Mouse (Mus musculus) liver, embryonic 15.5 days (tissue): Measurements from ENCODE around the gene Mllt6. TPM values are rescaled to one million over a fixed set of nuclear protein-coding genes. Genes with fewer than 3 reads are reported as not detected.
A peak's percentile ranks its signal among the peaks of the same experiment; 100 is the strongest.

Source experiments
- ATAC-seq: fragments of 200-750 bp; cut with Nextera tagmentation; 2 replicates; pipeline ENCODE4 v1.8.0; 2017; ENCODE audit warnings: moderate number of reproducible peaks, mild to moderate bottlenecking, moderate library complexity; ENCODE audit not compliant: insufficient read depth
- H3K27ac ChIP-seq: fragments of 300-500 bp; sonication (generic); replicated peaks from 2 replicates; pipeline ENCODE4 v1.5.1; 2015; ENCODE audit warnings: mild to moderate bottlenecking, inconsistent platforms
- H3K27me3 ChIP-seq: fragments of 300-500 bp; sonication (generic); 2 replicates; pipeline ENCODE4 v1.6.1; 2015; ENCODE audit warnings: mild to moderate bottlenecking, inconsistent platforms
- H3K36me3 ChIP-seq: fragments of 300-500 bp; sonication (generic); replicated peaks from 2 replicates; pipeline ENCODE4 v1.6.1; 2015; ENCODE audit warnings: moderate library complexity, mild to moderate bottlenecking, inconsistent platforms
- H3K4me1 ChIP-seq: fragments of 300-500 bp; sonication (generic); replicated peaks from 2 replicates; pipeline ENCODE4 v1.6.1; 2015; ENCODE audit warnings: inconsistent platforms
- H3K4me2 ChIP-seq: fragments of 300-500 bp; sonication (generic); 2 replicates; pipeline ENCODE4 v1.6.1; 2015; ENCODE audit warnings: moderate library complexity, mild to moderate bottlenecking, inconsistent platforms
- H3K4me3 ChIP-seq: fragments of 300-500 bp; sonication (generic); replicated peaks from 2 replicates; pipeline ENCODE4 v1.5.1; 2015; ENCODE audit warnings: mild to moderate bottlenecking, inconsistent platforms
- H3K9ac ChIP-seq: fragments of 300-500 bp; sonication (generic); 2 replicates; pipeline ENCODE4 v1.6.1; 2015; ENCODE audit warnings: moderate library complexity, mild to moderate bottlenecking, inconsistent platforms
- H3K9me3 ChIP-seq: fragments of 300-500 bp; sonication (generic); replicated peaks from 2 replicates; pipeline ENCODE4 v1.6.1; 2016; ENCODE audit warnings: inconsistent platforms
- WGBS: fragments of 180-500 bp; shearing (Covaris S2); methylation state at CpG from one replicate; pipeline ENCODE4 v1.1.7; 2015; ENCODE audit warnings: mixed read lengths; ENCODE audit not compliant: insufficient replicate concordance; 5-methylcytosine and 5-hydroxymethylcytosine counted together
- polyA plus RNA-seq: library from polyadenylated mRNA; unstranded; fragments of >200 nt; fragmentation: Nextera tagmentation; extraction: Ambion mirVana; gene quantifications from 2 replicates; pipeline ENCODE4 v1.2.1, GENCODE M21; 2015

Mllt6 gene
- polyA plus RNA-seq, 1 experiment from 2014 or later, result 0.20 TPM

DNA sequence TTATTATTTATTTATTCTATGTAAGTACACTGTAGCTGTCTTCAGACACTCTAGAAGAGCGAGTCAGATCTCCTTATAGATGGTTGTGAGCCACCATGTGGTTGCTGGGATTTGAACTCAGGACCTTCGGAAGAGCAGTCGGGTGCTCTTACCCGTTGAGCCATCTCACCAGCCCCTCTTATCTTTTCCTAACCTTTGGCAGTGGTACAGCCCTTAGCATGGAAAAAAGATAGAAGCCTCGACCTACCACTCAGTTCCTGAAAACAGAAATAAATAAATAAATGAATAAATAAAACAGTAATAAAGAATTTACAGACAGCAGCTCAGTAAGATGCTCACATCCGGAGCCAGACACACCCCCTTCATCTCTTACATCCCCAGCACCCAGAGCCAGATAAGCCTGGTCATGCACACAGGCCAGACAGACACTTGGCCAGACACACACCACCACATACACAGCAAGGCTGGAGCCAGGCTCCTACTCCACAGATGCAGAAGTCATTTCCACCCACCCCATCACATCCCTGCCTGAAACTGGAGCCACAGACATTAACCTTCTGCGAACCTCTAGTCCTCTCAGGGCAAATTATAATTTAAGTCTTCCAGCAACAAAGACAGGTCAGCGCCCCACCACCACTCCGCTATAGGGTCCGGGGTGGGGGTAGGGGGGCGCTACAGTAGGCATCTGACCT lies 34.1 kb downstream of the Mllt6 start:
- H3K9ac ChIP-seq, result no peak overlapping the region
- no peak overlapping the region for H3K4me3 ChIP-seq
- H3K4me1 ChIP-seq, result peaks cover 66% of the 10 kb centered on the region

DNA sequence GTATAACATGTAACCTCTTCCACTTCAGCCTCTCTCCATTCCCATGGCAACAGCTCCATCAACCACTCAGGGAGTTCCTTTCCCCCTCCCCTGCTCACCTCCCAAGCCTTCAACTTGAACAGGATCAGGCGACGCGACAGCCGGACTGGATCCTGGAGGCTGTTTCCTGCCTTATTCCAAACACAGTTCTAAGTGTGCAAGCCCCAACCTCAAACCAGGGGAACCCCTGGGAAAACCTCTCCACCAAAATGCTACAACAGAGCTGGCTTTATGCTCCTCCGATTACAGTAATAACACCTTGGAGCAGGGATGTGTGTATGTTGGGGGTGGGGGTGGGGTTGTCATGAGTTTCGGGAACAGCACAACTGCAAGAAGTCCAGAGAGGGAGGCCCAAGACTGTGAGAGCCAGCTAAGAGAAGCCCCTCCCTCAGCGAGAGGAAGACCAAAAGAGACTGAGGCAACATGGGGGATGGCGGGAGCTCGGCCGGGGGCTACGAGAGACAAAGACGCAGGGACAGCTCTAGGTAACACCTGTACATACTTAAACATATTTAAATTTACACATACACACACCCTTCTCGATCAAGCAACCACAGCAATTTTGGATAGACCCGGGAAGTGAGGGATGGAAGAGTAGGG lies 34.8 kb downstream of the Mllt6 start:
- ATAC-seq, result no peak
- WGBS, result 30% methylated on average over 14 of the region's 14 CpGs
- no peak overlapping the region for H3K27ac ChIP-seq

More for the DNA sequence above, 34.1 kb downstream of the Mllt6 start:
- no peaks in the 10 kb centered on the region for H3K9me3 ChIP-seq
- 55% methylated on average over 11 of the region's 11 CpGs for WGBS
- no peak overlapping the region for H3K27ac ChIP-seq
- peak overlapping the region; percentile 92; the same call in 1 of the 2 replicates for H3K4me2 ChIP-seq
- no peaks in the 10 kb centered on the region for H3K36me3 ChIP-seq
- peaks cover 60% of the 10 kb centered on the region for H3K27me3 ChIP-seq
- no peak for ATAC-seq

DNA sequence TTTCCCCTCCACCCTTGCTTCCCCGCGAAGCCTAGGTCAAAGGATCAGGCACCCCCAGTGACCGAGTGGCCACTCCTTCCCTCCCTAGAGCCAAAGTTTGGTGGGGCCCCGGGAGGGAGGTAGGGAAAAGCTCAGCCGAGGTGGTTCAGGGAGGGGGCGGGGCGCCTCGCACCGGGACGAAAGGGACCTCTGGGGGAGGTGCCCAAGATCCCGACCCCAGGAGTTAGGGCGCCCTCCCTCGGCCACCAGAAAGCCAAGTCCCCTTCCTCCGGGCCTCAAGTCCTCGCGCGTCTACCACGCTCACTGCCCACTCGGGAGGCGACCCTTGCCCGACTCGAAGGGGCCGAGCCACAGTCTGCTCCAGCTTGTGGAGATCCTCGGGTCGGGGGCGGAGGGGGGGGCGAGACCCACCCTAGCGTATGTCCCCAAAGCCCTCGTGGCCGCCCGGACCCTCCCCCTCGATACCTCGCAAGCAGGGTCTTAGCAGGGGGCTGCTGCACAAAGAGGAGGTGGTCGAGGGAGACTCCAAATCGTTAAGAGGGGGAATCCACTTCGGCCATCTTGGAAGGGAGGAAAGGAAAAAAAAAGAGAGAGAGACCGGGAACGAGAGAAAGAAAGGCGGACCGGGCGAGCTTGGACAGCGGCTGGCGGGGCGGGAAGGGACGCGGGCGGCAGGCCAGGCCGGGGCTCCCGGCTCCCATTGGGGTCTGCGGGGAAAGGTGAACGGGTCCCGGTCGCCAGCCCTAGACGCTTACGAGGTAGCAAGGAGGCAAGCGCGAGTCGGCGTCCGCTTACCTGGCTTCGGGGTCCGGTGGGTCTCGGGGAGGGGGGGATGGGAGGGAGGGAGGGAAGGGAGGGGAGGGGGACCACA lies 35.8 kb downstream of the Mllt6 start:
- Histone ChIP-seq H3K36me3 (no peaks in the 10 kb centered on the region), H3K9me3 (no peaks in the 10 kb centered on the region), H3K4me2 (peak overlapping the region; percentile 92), H3K27ac (peak overlapping the region; percentile 48; the same call in 1 of the 2 replicates), H3K4me1 (peaks cover 71% of the 10 kb centered on the region), H3K9ac (peak overlapping the region; percentile 52), H3K4me3 (peak overlapping the region; percentile 59), H3K27me3 (peaks cover 66% of the 10 kb centered on the region)
- under 1% methylated on average over 55 of the region's 63 CpGs for WGBS
- ATAC-seq, result no peak

More for the DNA sequence above, 34.8 kb downstream of the Mllt6 start:
- H3K9me3 ChIP-seq, result no peaks in the 10 kb centered on the region
- H3K27me3 ChIP-seq, result peaks cover 66% of the 10 kb centered on the region
- peaks cover 71% of the 10 kb centered on the region for H3K4me1 ChIP-seq
- H3K4me3 ChIP-seq, result peak overlapping the region; percentile 59
- no peaks in the 10 kb centered on the region for H3K36me3 ChIP-seq
- peak overlapping the region; percentile 52; the same call in 1 of the 2 replicates for H3K9ac ChIP-seq
- peak overlapping the region; percentile 92 for H3K4me2 ChIP-seq

GRCm38 (mm10) chr11:97699626-97700002 lies 36.4 kb downstream of the Mllt6 start:
- H3K36me3 ChIP-seq, result no peaks in the 10 kb centered on the region
- no peak for ATAC-seq
- peak overlapping the region; percentile 92 for H3K4me2 ChIP-seq
- H3K4me1 ChIP-seq, result peaks cover 73% of the 10 kb centered on the region
- peaks cover 66% of the 10 kb centered on the region for H3K27me3 ChIP-seq
- WGBS, result 0% methylated on average over 6 of the region's 9 CpGs
- H3K4me3 ChIP-seq, result peak overlapping the region; percentile 59
- no peaks in the 10 kb centered on the region for H3K9me3 ChIP-seq
- H3K27ac ChIP-seq, result peak overlapping the region; percentile 64
- peak overlapping the region; percentile 39; the same call in 1 of the 2 replicates for H3K9ac ChIP-seq

- no peaks in the 10 kb centered on the region for H3K9me3 ChIP-seq
- H3K27me3 ChIP-seq, result peaks cover 66% of the 10 kb centered on the region
- peak within 1 kb of the TSS; percentile 92 for H3K4me2 ChIP-seq
- H3K9ac ChIP-seq, result peak within 1 kb of the TSS; percentile 52; the same call in 1 of the 2 replicates
- peak within 1 kb of the TSS; percentile 64 for H3K27ac ChIP-seq
- under 1% methylated on average over 85 of the region's 85 CpGs for WGBS
- peak within 1 kb of the TSS; percentile 59 for H3K4me3 ChIP-seq
- ATAC-seq, result no peak
- H3K4me1 ChIP-seq, result peaks cover 77% of the 10 kb centered on the region
- 0 out of 2 replicates have a peak, but pooled peaks cover 3% of the 10 kb centered on the region for H3K36me3 ChIP-seq
Observed at GRCm38 (mm10) chr11:97700003-97700745, 37.0 kb downstream of the Mllt6 start, which contains the start of gene Pcgf2. Gene Pcgf2 (minus strand): TSS chr11:97700497.

- H3K9ac ChIP-seq, result peak overlapping the region; percentile 39; the same call in 1 of the 2 replicates
- H3K36me3 ChIP-seq, result 0 out of 2 replicates have a peak, but pooled peaks cover 9% of the 10 kb centered on the region
- H3K4me2 ChIP-seq, result peak overlapping the region; percentile 92
- no peaks in the 10 kb centered on the region for H3K9me3 ChIP-seq
- peaks cover 70% of the 10 kb centered on the region for H3K4me1 ChIP-seq
- peak overlapping the region; percentile 64; the same call in 1 of the 2 replicates for H3K27ac ChIP-seq
- ATAC-seq, result no peak
- peak overlapping the region; percentile 59 for H3K4me3 ChIP-seq
- H3K27me3 ChIP-seq, result peaks cover 66% of the 10 kb centered on the region
- 18% methylated on average over 30 of the region's 30 CpGs for whole genome bisulfite sequencing
Observed at GRCm38 (mm10) chr11:97700746-97701580, 37.7 kb downstream of the Mllt6 start.

DNA sequence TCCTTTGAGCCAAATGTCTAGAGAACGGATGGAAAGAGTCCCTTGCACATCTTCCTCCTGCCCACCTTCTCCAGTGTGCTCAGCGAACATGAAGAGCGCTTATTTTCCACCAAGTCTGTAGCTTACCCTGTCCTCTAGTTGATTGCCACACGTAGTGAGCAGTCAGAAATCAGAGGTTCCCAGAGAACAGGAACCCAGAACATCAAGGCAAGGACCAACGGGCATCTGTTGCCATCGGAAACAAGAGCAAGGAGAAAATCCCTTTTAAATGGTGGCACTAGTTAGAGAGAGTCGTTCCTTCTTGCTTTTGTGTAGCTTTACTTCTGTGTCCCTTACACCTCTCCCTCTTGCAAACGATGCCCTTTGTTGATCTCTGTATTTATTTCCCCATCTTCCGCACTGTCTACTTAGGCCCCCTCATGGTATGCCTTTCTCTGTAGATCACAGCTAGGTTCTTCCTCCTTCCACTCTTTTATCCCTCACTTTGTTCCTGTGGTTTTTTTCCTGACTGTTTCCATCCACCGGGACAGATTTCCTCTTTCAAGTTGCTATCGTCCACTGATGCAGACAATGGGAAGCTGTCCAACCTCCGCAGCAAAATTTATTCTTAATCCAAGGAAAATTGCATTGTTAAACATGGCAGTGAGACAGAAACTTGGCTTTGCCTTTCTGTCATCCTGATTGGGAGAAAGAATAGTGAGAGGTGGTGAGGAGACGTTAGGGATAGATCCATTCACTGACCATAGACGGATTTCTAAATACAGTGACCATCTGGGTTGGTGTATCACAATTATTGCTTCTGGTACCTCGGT lies 38.6 kb downstream of the Mllt6 start:
- no peak for ATAC-seq
- peaks cover 61% of the 10 kb centered on the region for H3K27me3 ChIP-seq
- no peak overlapping the region for H3K27ac ChIP-seq
- peak overlapping the region; percentile 91 for H3K4me3 ChIP-seq
- no peak overlapping the region; the same call in 1 of the 2 replicates for H3K9ac ChIP-seq
- WGBS, result 36% methylated on average over 15 of the region's 15 CpGs
- peaks cover 70% of the 10 kb centered on the region for H3K4me1 ChIP-seq
- H3K36me3 ChIP-seq, result peaks cover 17% of the 10 kb centered on the region
- no peaks in the 10 kb centered on the region for H3K9me3 ChIP-seq
- H3K4me2 ChIP-seq, result peak overlapping the region; percentile 92

DNA sequence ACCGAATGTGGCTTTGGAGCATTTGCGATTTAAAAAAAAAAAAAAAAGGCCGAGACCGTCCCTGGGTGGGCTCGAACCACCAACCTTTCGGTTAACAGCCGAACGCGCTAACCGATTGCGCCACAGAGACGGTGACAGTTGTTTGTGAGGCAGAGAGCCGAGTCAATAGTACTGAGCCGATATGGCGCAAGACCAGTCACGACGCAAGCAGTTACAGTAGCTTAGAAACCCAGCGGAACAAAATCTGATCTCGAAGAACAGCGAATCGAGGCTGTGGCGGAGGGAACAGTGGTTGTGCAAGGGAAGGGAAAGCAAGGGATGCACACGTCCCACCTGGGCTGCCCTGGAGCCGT lies 39.2 kb downstream of the Mllt6 start:
- peaks cover 69% of the 10 kb centered on the region for H3K4me1 ChIP-seq
- H3K36me3 ChIP-seq, result peaks cover 23% of the 10 kb centered on the region
- under 1% methylated on average over 24 of the region's 24 CpGs for WGBS
- ATAC-seq, result no peak
- peak overlapping the region; percentile 60 for H3K9ac ChIP-seq
- H3K27me3 ChIP-seq, result peaks cover 55% of the 10 kb centered on the region
- peak overlapping the region; percentile 91 for H3K4me3 ChIP-seq
- no peaks in the 10 kb centered on the region for H3K9me3 ChIP-seq
- H3K27ac ChIP-seq, result peak overlapping the region; percentile 77
- peak overlapping the region; percentile 92 for H3K4me2 ChIP-seq
